Mouse (Mus musculus) heart, postnatal 0 days (tissue): ENCODE data around the gene Tenm2.

ENCODE experiments used
- CTCF ChIP-seq: IDR thresholded peaks from 2 replicates; pipeline ENCODE4 v1.5.1; 2016; ENCODE audit warnings: antibody characterized with exemption, control low read depth, low read depth
- EP300 ChIP-seq: IDR thresholded peaks from 2 replicates; pipeline ENCODE4 v1.6.1; 2016; ENCODE audit warnings: antibody characterized with exemption, low read depth

DNA sequence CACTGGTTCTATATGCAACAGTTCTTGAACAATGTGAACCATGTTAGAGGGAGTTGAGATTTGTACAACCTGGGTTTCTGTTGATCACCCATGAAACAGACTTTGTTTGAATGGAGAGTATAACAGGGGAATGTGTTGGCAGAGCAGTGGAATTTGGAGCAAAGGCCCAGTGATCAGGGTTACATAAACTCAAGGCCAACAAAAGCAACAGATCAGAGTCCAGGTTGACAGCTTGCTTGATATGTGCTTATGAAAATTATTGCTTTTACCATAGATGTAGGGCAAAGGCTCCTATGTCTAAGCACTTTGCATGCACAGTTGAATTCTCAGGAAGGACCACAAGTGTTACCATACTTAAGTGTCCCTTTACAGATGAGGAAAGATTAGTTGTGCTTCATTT is 603.6 kb downstream of the Tenm2 start:
- TF ChIP-seq CTCF, result no peak
- TF ChIP-seq EP300, result no peak
